Mouse (Mus musculus): ENCODE data around the gene Borcs7. TPM values are rescaled to one million over a fixed set of nuclear protein-coding genes. Genes with fewer than 3 reads are reported as not detected.

Gene Borcs7
- polyA plus RNA-seq, 1 experiment, result 4.2 TPM

GRCm38 (mm10) chr19:46740341-46741008, 50.8 kb downstream of the Borcs7 start:
- Histone ChIP-seq H3K4me1 (ENCODE audit: control insufficient read depth, insufficient read depth, low read length) (no peaks in the 10 kb centered on the region), H3K36me3 (ENCODE audit: control insufficient read depth, insufficient read depth, low read length) (no peaks in the 10 kb centered on the region), H3K27me3 (ENCODE audit: control insufficient read depth, insufficient read depth, low read length) (no peaks in the 10 kb centered on the region), H3K4me3 (ENCODE audit: control insufficient read depth, low read depth, low read length) (no peak overlapping the region), H3K27ac (ENCODE audit: control insufficient read depth, insufficient read depth, low read depth, low read length) (no peak overlapping the region)
- TF ChIP-seq CTCF (IDR thresholded peaks at IDR 0.05; ENCODE audit: control insufficient read depth, insufficient read depth, insufficient replicate concordance, low read depth, low read length) (peak; percentile 26; the same call in 1 of the 2 replicates), POLR2A (IDR thresholded peaks at IDR 0.05; ENCODE audit: control insufficient read depth, low read depth, low read length) (no peak)

- H3K4me3 ChIP-seq (ENCODE audit: control insufficient read depth, low read depth, low read length), result no peak overlapping the region
- H3K4me1 ChIP-seq (ENCODE audit: control insufficient read depth, insufficient read depth, low read length), result no peaks in the 10 kb centered on the region
- no peak for TF ChIP-seq POLR2A (IDR thresholded peaks at IDR 0.05; ENCODE audit: control insufficient read depth, low read depth, low read length)
- TF ChIP-seq CTCF (IDR thresholded peaks at IDR 0.05; ENCODE audit: control insufficient read depth, insufficient read depth, insufficient replicate concordance, low read depth, low read length), result peak; percentile 33; the same call in 1 of the 2 replicates
- H3K27me3 ChIP-seq (ENCODE audit: control insufficient read depth, insufficient read depth, low read length), result no peaks in the 10 kb centered on the region
- H3K36me3 ChIP-seq (ENCODE audit: control insufficient read depth, insufficient read depth, low read length), result no peaks in the 10 kb centered on the region
- H3K27ac ChIP-seq (ENCODE audit: control insufficient read depth, insufficient read depth, low read depth, low read length), result no peak overlapping the region
Measured at GRCm38 (mm10) chr19:46741574-46741973, 51.9 kb downstream of the Borcs7 start.

GRCm38 (mm10) chr19:46744681-46745080, 55.0 kb downstream of the Borcs7 start:
- Histone ChIP-seq H3K27ac (ENCODE audit: control insufficient read depth, insufficient read depth, low read depth, low read length) (no peak overlapping the region), H3K36me3 (ENCODE audit: control insufficient read depth, insufficient read depth, low read length) (no peaks in the 10 kb centered on the region), H3K4me1 (ENCODE audit: control insufficient read depth, insufficient read depth, low read length) (no peaks in the 10 kb centered on the region), H3K4me3 (ENCODE audit: control insufficient read depth, low read depth, low read length) (no peak overlapping the region), H3K27me3 (ENCODE audit: control insufficient read depth, insufficient read depth, low read length) (no peaks in the 10 kb centered on the region)
- TF ChIP-seq CTCF (IDR thresholded peaks at IDR 0.05; ENCODE audit: control insufficient read depth, insufficient read depth, insufficient replicate concordance, low read depth, low read length) (no peak), POLR2A (IDR thresholded peaks at IDR 0.05; ENCODE audit: control insufficient read depth, low read depth, low read length) (no peak)

- no peaks in the 10 kb centered on the region for H3K36me3 ChIP-seq (ENCODE audit: control insufficient read depth, insufficient read depth, low read length)
- H3K4me3 ChIP-seq (ENCODE audit: control insufficient read depth, low read depth, low read length), result no peak overlapping the region
- TF ChIP-seq CTCF (IDR thresholded peaks at IDR 0.05; ENCODE audit: control insufficient read depth, insufficient read depth, insufficient replicate concordance, low read depth, low read length) (no peak), POLR2A (IDR thresholded peaks at IDR 0.05; ENCODE audit: control insufficient read depth, low read depth, low read length) (no peak)
- H3K27ac ChIP-seq (ENCODE audit: control insufficient read depth, insufficient read depth, low read depth, low read length), result no peak overlapping the region
- H3K27me3 ChIP-seq (ENCODE audit: control insufficient read depth, insufficient read depth, low read length), result no peaks in the 10 kb centered on the region
- no peaks in the 10 kb centered on the region; the same call in 1 of the 2 replicates for H3K4me1 ChIP-seq (ENCODE audit: control insufficient read depth, insufficient read depth, low read length)
Measured at GRCm38 (mm10) chr19:46747799-46748198, 58.1 kb downstream of the Borcs7 start.

- TF ChIP-seq POLR2A (IDR thresholded peaks at IDR 0.05; ENCODE audit: control insufficient read depth, low read depth, low read length) (no peak), CTCF (IDR thresholded peaks at IDR 0.05; ENCODE audit: control insufficient read depth, insufficient read depth, insufficient replicate concordance, low read depth, low read length) (no peak)
- Histone ChIP-seq H3K36me3 (ENCODE audit: control insufficient read depth, insufficient read depth, low read length) (no peaks in the 10 kb centered on the region), H3K27me3 (ENCODE audit: control insufficient read depth, insufficient read depth, low read length) (no peaks in the 10 kb centered on the region), H3K4me1 (ENCODE audit: control insufficient read depth, insufficient read depth, low read length) (no peaks in the 10 kb centered on the region; the same call in 1 of the 2 replicates), H3K27ac (ENCODE audit: control insufficient read depth, insufficient read depth, low read depth, low read length) (no peak overlapping the region), H3K4me3 (ENCODE audit: control insufficient read depth, low read depth, low read length) (no peak overlapping the region)
Measured at GRCm38 (mm10) chr19:46752235-46752634, 62.5 kb downstream of the Borcs7 start.

Other genes starting within 250 kb of the Borcs7 start
- 2.1 and 2.6 TPM in 2 replicates for gene Trim8, start 188.2 kb upstream of the Borcs7 start, polyA plus RNA-seq (2012; rRNA removed)
- gene Arl3, start 116.7 kb upstream of the Borcs7 start, polyA plus RNA-seq (2012; rRNA removed), result 214 and 266 TPM in 2 replicates
- gene Sfxn2, start 116.5 kb upstream of the Borcs7 start, polyA plus RNA-seq (2012; rRNA removed), result 1.5 TPM in 2 replicates
- 16.9 and 17.1 TPM in 2 replicates for gene Wbp1l, start 90.8 kb upstream of the Borcs7 start, polyA plus RNA-seq (2012; rRNA removed)
- gene Cyp17a1, start 16.7 kb upstream of the Borcs7 start, polyA plus RNA-seq (2012; rRNA removed), result 174 and 209 TPM in 2 replicates
- 9.8 and 12.1 TPM in 2 replicates for gene As3mt, start 17.6 kb downstream of the Borcs7 start, polyA plus RNA-seq (2012; rRNA removed)
- gene Cnnm2, start 71.7 kb downstream of the Borcs7 start, polyA plus RNA-seq (2012; rRNA removed), result 3.3 and 4.2 TPM in 2 replicates